Mouse (Mus musculus) c-Kit-negative CD71-positive TER-119-positive erythroid progenitor cells, embryonic 14.5 days (primary cell): ENCODE measurements at regions not wholly inside any gene's neighbourhood (a gene's known extent, or its start where the extent isn't known, plus 50 kb on each side); places are given as distances from the start of the nearest gene placed in this dataset.

Source experiments
- DNase-seq: peaks from one replicate; pipeline ENCODE4 v3.0.0-alpha.2; 2013; ENCODE audit warnings: low read depth, low spot score

DNA sequence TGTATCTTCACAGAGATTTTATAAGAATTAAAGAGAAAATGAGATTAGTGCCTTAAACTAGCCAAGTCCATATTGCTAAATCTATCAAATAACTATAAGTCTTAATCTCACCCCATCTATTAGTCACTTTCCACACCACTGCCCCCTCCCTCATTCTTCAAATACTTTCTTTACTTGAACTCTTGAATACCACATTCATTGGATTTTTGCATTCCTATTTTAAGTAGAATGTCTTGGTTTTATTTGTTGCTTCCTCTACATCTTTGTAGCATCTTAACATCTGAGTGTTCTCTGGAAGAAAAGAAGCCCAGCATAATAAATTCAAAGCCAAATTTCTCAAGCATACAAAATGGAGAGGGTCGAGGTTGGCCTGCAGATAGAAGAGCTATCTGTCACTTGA, 200.9 kb upstream of the Thbs1 start:
- no peak for DNase-seq

DNA sequence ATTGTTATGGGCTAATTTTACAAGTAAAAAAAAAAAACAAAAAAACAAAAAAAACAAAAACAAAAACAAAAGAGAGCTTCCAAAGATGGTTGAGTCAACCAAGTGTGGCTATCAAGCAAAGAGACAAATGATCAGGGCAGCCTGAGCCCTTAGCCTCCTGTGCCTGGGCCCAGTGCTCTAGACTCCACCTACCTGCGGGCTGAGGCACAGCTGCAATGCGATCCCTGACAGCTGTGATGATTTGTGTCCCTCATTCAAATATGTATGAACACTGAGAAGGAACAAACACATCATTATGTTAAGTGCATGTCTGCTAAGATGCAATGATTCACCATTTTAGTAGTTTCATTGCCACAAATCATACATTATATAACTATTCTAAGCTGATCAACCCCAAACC, 199.0 kb upstream of the Thbs1 start:
- DNase-seq = no peak

DNA sequence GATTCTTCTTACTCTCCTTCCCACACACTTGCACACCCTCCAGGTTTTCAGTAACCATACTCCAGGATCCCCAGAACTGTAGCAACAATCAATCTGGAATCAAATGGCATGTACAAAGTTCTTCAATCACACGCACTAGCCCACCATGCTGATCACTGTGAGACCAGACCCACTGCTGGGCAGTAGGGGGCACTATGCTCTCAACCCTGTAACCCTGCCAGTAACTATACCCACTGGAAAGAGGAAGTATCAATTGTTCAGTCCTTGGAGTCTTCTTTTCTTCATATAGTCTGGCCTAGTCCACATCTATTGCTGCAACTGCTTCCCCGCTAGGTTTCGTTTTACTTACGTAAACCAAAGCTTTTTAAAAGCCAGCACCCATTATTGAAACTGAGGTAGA, 197.8 kb upstream of the Thbs1 start:
- no peak for DNase-seq

DNA sequence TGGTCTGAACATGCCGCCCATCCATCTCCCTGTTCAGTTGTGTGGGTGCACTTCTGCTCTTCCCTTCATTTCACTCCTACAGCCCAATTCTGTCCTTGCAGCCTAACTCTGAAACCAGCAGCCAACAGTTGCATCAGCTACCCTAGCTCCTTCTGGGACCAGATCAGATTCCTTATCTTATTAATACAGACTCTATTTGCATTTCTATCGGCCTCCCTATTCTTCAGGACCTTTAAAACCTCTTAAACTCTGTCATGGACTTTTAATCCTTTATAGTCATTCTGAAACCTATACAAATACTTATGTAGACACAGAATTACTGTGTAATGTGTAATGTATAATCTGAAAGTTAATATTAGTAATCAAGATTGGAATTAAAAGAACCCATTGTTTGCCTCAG, 195.9 kb upstream of the Thbs1 start:
- DNase-seq = no peak

DNA sequence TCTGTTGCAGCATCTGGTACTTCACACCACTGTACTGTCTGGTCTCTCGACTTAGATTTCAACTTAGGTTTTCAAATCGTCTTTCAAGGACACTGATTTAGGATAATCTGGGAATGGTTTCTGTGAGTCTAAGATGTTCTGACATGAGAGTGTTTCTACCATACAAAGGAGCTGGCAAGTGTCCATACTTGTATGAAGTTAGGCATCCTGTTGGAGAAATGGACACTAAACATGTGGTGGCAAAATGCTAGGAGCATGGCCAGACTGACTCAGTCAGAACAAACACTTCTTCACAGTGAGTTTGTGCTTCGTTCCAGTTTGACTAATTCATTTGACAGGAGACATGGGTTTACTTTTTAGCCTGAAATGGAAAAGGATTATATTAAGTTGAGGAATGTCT, 194.5 kb upstream of the Thbs1 start:
- no peak for DNase-seq

DNA sequence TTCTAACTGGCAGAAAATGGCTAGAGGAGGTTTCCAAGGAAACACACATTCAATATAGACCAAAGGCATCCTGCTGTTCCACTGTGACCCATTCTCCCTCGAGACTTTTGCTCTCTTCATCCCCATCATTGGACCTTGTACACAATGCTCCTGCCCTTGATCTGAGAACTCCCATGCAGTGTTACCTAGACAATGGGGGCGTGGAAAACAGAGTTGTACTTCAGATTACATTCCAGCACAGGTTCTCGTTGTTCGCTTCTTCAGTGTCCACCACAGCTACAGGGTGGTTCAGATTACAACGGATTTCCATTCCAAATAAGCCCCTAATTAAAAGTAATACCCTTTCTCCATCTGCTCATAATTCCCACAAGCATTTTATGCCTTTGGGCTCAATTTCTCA, 186.8 kb upstream of the Thbs1 start:
- no peak for DNase-seq

DNA sequence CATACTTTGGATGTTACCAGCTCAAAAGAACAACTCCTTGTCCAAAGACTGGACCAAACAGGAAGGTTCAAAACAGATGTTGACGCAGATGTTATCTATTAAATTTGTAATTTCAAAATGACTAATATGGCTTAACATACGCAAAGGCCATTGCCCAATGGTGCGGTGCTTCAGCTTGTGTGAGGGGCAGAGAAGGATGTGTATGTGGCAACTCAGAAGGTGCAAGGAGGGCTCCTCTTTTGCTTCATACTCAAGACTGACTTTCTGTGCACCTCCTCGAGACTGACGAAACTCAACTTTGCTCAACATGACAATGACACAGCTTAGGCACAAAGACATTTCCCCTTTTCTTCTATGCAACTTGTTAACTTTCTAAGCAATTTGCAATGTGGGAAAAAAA, 186.3 kb upstream of the Thbs1 start:
- DNase-seq = no peak

DNA sequence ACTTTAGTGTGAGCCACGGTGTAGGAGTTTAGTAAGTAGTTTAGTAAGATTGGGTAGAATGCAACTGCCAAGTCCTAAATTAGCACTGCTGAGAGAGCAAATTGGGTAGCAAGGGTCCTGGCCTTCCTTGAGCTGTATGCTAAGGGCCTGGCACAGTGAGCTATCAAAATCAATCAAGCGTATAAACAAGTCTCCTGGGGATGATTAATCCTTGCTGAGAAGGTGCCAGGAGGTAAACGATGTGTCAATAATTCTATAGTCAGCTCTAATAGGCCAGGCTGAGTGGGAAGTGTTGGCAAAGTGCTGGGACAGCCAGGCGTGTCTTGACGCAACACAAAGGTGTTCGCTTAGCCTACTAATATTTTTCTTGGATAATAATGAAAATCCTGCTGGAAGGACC, 183.6 kb upstream of the Thbs1 start:
- DNase-seq = no peak

DNA sequence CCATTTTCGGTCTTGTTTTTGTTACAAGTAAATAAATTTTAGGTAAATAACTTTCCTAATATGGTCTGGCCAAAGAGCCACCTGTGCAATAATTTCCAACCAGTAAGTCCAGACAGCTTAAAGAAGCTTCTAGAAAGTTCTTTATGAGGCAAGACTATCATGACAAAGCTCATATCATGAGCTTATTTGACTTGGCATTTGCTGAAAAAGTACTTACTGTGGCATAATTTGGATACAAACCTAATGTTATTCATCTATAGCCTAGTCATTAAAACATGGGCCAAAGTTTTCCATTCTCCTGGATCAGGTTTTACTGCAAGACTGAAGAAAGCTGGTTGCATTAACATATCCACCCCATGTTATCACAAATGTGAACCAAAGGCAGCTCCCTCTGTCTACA, 182.1 kb upstream of the Thbs1 start:
- no peak for DNase-seq

DNA sequence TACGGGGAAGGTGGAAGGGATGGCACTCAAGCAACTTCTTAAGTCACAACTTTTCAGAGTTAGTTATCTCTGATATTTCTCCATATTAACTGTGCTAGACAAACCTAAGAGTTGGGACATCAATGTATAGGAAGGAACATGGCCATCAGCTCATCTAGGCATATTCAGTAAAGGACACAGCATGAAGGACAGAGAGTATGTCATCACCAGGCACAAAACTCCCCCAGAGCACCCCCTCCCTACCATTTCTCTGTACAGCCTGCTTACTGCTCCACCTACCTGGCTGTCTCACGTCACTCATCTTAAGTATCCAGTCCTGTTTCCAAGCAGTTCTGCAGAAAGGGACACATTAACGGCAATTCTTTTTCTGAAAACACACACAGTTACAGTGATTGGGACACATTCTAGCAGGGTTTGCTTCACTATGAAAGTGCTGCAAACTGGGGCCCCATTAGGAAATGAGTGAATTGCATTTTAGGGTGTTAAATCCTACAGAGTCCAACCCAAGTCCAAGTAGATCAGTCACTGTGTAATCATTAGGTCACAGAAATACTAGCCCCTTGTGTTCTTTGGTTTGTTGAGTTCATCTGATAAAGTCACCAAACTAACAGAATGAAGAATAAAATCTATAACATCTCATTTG, 180.7 kb upstream of the Thbs1 start:
- no peak for DNase-seq

DNA sequence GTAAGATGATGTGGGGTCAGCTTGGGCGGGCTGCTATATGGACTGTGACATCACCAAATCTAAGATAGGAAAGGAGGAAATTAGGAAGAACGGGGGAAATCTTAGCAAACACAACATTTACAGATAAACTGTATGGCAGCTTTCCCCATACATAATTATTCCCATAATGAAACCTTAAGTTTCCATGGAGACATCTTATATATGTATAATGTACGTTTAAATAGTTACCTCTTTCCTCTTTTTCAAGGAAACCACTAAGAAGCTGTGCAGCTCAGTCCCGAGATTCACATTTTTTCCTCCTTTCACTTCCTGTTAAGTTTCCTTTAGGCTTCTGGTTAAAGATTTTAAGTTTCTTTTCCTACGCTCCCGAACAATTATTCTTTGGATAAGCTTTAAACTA, 175.1 kb upstream of the Thbs1 start:
- DNase-seq = no peak

DNA sequence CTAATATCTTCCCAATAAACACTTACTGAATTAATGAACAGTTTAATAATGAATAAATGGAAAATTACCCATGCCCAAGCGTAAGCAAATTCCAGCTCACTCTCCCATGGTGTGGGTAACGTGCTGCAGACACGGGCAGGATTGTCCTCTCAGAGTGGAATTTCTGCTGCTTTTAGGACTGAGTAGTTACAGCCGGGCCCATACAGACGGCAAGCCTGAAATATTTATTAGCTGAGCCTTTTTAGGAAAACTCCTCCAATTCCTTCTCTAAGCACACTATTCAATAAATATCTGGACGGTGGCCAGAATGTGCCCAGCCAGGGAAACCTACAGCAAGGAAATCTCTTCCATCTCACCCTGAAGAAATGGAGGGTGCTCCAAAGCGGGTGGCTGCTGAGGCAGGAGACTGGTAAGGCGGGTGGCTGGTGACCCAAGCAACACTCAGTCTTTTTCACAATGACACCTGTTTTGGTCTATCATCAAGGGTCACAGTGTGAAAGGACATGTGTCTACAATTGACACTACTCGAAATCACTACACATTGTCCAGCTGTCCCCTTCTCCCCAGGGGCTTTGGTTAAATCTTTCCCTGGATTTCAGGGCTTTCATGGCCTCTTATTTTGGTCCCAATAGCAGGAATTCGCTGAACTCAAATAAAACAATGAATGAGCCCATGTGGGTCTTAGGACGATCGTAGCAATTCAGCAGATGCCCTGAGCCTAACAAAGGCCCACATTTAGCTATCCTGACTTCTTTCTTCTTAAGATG, 173.2 kb upstream of the Thbs1 start:
- DNase-seq = no peak

DNA sequence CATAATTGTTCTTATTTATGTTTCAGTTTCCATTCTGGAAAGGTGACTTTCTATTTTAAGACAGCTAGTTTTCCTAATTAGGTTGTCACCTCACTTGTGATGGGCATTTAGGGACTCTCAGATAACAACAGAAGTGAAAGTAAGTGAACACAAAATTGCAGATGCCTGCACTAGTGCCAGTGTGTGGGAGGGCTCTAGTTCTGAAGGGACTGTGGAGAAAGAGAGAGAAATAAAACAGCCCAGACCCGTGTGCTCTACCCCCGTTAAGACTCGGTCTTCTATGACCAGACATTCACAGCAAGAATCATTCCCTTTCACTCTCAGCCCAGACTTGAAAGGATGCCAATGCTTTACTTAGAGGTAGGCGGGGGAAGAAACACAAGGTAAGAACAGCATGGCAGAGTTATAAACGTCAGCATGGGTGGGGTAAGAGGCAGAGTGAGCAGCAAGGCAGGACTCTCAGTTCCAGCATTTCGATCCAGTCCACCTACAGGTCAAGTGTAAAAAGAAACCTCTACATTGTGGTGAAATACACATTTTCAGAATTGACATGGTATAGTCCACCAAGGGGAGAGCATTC, 170.1 kb upstream of the Thbs1 start:
- DNase-seq = no peak

DNA sequence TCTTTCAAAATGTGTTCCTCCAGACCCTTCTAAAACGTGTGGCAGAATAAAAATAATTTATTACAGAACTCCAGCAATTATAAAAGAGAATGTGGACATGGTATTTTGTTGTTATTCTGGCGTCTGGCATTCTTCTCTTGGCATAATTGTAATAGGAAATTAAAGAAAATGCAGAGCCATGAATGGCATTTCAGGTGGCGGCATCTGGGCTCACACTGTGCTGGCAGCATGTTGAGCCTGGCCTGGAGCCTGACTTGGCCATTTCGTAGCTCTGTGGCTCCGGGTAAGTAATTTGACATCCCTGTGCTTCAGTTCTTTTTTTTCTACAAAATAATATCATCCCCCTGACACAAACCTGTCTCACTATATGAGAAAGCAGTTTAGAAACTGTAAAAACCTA, 168.0 kb upstream of the Thbs1 start:
- DNase-seq = no peak

DNA sequence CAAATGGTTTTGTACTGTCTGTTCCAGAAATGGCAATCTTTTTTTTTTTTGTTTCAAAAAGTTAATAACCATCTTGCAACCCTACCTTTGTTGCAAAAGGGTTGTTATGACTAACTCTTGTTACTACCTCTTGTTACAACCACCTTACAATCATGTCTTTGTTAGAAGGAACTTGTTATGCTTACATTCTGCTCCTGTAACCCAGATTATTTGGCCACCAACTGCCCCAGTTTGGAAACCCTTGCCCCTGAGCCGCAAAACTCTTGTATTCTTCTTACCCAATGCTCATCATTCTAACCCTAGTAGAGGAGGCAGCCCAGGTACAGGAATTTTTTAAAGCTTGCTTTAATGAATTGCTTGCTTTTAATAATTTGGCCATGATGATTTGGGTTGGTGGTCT, 167.4 kb upstream of the Thbs1 start:
- DNase-seq = no peak

DNA sequence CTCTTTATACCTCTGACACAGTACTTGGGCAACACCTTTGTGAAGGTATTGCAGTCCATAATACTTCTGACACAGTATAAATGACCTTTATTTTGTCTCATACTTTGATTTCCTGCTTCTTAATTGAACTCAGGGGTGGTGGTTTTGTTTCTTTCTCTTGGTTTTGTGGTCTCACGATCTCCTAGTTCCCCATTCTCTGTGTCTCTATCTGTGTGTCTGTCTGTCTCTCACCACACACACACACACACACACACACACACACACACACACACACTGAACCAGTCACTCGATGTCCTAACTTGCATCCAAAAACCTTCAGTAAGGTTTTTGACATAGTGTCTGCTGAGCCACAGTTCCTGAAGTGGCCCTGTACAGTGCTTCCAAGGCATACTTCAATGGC, 166.7 kb upstream of the Thbs1 start:
- DNase-seq = no peak

DNA sequence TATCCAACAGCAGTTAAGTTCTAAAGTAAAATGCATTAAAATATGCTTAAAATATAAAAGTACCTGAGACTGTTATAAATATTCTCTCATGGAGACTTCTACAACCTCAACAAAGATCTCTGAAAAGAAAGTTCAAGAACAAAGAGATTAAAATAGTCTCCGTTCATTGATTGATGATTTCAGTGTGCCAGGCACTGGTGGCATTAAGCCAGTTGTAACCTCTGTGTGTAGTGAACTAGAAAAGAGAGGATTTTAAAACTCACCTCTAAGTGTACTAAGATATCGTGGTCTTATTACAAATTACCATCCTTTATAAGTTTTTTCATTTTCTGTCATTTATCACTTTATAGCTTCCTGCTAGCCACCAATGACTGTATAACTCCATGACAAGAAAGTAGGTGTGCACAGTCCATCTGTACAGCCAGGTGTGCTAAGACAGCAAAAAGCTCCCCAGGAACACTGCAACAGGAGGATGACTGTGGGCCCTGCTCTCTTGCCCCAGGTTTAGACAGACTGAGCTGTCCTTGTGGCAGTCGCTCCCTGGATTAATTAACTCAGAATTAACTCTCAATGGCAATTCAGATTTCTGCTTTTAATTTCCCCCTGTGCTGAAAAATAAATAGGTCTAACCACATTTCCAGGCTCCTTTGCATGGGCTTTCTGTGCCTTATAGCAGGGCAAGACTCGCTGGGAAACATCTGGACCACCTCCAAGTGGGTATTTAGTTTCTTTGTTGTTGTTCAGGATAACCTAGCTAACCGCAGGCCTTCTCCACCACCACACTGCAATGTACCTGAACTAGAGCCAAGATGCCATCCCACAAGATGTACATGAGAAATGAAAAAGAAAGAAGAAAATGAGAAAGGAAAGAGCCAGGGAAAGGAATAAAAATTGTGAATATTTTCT, 161.0 kb upstream of the Thbs1 start:
- DNase-seq = no peak

DNA sequence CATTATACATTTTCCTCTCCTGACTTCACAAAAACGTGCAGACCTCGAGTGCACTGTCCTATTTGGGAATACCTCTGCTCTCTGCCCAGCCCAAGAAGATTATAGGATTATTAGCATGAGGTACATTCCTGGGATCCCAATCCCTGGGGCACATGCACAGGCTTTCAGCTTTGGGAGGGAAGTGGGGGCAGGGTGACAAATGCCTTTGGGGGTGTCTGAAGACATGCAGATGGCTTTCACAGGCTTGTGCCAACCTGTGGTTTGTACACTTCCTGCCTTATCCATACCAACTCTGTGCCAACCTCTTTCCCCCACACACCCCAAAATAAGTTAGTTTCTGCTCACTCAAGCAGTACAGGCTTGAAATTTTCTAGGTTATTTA, 160.3 kb upstream of the Thbs1 start:
- DNase-seq = no peak

DNA sequence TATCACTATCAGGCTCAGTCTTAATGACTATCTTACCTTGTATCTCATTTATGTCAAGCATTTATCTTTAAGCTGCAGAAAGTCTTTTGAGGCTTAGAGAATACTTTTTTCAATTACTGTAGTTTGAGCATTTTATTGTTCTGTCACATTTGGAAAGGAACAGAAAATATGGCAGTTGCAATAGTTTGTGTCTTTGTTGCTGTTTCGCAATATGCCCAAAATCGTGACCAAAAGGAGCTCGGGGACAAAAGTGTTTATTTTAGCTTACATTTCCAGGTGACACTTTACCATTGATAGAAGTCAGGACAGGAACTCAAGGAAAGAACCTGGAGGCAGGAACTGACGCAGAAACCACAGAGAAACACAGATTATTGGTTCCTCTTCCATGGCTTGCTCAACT, 152.9 kb upstream of the Thbs1 start:
- no peak for DNase-seq

DNA sequence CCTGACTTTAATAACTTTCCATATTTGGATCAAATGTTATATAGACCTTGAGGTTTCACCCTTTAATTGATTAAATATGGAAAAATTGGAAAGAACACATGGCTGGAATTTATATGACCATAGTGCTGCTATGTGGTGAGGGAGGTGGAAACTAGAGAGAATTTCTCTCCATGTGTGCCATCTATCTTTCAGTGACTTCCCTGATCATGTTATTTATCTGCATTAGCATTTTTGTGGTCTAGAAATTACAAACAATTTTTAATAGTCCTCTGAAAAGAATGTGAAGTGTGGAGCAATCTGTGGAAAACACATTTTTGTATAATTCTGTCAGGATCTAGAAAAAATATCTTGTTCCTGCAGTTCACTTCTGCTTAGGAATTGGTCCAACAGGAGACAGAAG, 152.2 kb upstream of the Thbs1 start:
- DNase-seq = no peak

DNA sequence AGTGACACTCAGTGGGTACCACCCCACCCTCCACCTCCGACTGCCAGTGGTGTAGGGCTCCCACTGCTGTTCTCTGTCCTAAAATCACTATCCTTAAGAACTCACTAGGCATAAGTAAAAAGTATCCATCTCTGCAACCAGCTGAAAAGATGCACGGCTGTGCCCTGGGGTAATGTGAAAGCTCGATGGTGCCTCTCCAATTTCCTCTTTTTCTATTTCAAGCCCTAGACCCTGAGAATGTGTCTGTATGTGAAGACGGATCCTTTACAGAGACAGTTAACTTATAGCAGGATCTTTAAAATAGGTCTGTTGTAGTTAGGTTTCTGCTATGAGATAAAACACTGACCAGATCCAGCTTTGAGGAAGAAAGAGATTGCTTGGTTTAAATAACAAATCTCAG, 149.1 kb upstream of the Thbs1 start:
- no peak for DNase-seq

DNA sequence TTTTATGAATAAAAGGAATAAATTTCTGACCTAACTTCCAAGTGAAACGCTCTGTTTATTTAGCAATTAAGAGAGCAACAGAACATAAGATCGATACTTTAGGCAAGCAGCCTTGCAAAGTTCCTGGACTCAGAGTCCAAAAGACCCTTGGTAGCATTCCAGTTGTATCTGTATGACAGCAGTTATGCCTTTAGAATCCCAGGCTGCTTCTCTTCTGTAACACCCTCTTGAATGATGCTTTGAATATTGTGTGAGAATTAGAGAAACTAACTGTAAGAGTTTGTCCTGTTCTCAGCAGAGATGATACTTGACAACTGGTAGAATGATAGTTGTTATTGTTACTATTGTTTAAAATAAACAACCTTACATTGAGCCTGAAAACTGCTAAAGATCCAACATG, 148.2 kb upstream of the Thbs1 start:
- no peak for DNase-seq
